Mouse (Mus musculus) gastrocnemius, postnatal 14 days (tissue): ENCODE results near the gene Rmi1. TPM values are rescaled to one million over a fixed set of nuclear protein-coding genes. Genes with fewer than 3 reads are reported as not detected.
"Not testable (repeated sequence)": the region's sequence is repeated elsewhere in the genome, so short reads cannot be mapped to it uniquely, and the experiment has no call there.

Source experiments
- DNase-seq: peaks from one replicate; pipeline ENCODE4 v3.0.0; 2021; ENCODE audit warnings: mixed read lengths
- intact Hi-C: fragments of 180-260 bp; cut with DNase I; formaldehyde crosslinking; loops from one replicate; pipeline ENCODE4 v1.15.1; 2025; ENCODE audit warnings: low total_unique reads
- total RNA-seq, 2 experiments: library from RNA; stranded (reverse); gene quantifications; 2 replicates each; pipeline ENCODE4 v1.2.3; 2021

Gene Rmi1
- total RNA-seq, 2 experiments from 2014 or later, result 5.1 to 5.4 TPM

- intact Hi-C loops, DNase-seq: not testable (repeated sequence)
Measured at GRCm38 (mm10) chr13:58394392-58394791, 7.7 kb upstream of the Rmi1 start.

GRCm38 (mm10) chr13:58397651-58398050 is 4.4 kb upstream of the Rmi1 start:
- DNase-seq, result no peak
- intact Hi-C loops, result no loop called here

GRCm38 (mm10) chr13:58400576-58400975 is 1.5 kb upstream of the Rmi1 start:
- intact Hi-C loops, result no loop called here
- no peak for DNase-seq

- intact Hi-C loops, result no loop called here
- peak; percentile 83 for DNase-seq
Measured at GRCm38 (mm10) chr13:58401135-58402002, 679 bp upstream of the Rmi1 start.

- intact Hi-C loops, result no loop called here
- no peak for DNase-seq
Measured at GRCm38 (mm10) chr13:58402744-58403110, 679 bp downstream of the Rmi1 start.

- DNase-seq, intact Hi-C loops: not testable (repeated sequence)
Measured at GRCm38 (mm10) chr13:58403243-58403642, 1.2 kb downstream of the Rmi1 start, which contains the start of gene Hnrnpk. Gene Hnrnpk, minus strand, starts transcription at chr13:58403343.

GRCm38 (mm10) chr13:58411073-58411472 is 9.0 kb downstream of the Rmi1 start:
- intact Hi-C loops, result no loop called here
- no peak for DNase-seq

- peak; percentile 31 for DNase-seq
- intact Hi-C loops, result no loop called here
Measured at GRCm38 (mm10) chr13:58415374-58415773, 13.3 kb downstream of the Rmi1 start.

GRCm38 (mm10) chr13:58415838-58416237 is 13.8 kb downstream of the Rmi1 start:
- intact Hi-C loops, result no loop called here
- DNase-seq, result peak; percentile 19

- no peak for DNase-seq
- intact Hi-C loops, result no loop called here
Measured at GRCm38 (mm10) chr13:58418656-58419055, 16.6 kb downstream of the Rmi1 start.

- DNase-seq, result no peak
- intact Hi-C loops, result no loop called here
Measured at GRCm38 (mm10) chr13:58419266-58419665, 17.2 kb downstream of the Rmi1 start.

- DNase-seq, result no peak
- intact Hi-C loops, result loop anchor here (10.0 kb wide), 1 partner anchor 1914 kb away; no protein-coding TSS in a partner anchor
Measured at GRCm38 (mm10) chr13:58421026-58421425, 19.0 kb downstream of the Rmi1 start.

- DNase-seq, result no peak
- intact Hi-C loops, result loop anchor here (10.0 kb wide), 1 partner anchor 1913 kb away; no protein-coding TSS in a partner anchor
Measured at GRCm38 (mm10) chr13:58422242-58422641, 20.2 kb downstream of the Rmi1 start.

- intact Hi-C loops, result loop anchor here (10.0 kb wide), 1 partner anchor 1912 kb away; no protein-coding TSS in a partner anchor
- DNase-seq, result no peak
Measured at GRCm38 (mm10) chr13:58423061-58423660, 21.1 kb downstream of the Rmi1 start.

- no peak for DNase-seq
- intact Hi-C loops, result no loop called here
Measured at GRCm38 (mm10) chr13:58439716-58440115, 37.7 kb downstream of the Rmi1 start.

- intact Hi-C loops, result no loop called here
- no peak for DNase-seq
Measured at GRCm38 (mm10) chr13:58443326-58443725, 41.3 kb downstream of the Rmi1 start.

- DNase-seq, result no peak
Measured at GRCm38 (mm10) chr13:58443787-58444186, 41.7 kb downstream of the Rmi1 start.

GRCm38 (mm10) chr13:58446541-58446940 is 44.5 kb downstream of the Rmi1 start:
- intact Hi-C loops, result no loop called here
- DNase-seq, result no peak

More at GRCm38 (mm10) chr13:58443787-58444186, 41.7 kb downstream of the Rmi1 start:
- intact Hi-C loops, result no loop called here

- intact Hi-C loops, result no loop called here
- no peak for DNase-seq
Measured at GRCm38 (mm10) chr13:58450459-58451182, 48.6 kb downstream of the Rmi1 start.

- DNase-seq, result no peak
- intact Hi-C loops, result no loop called here
Measured at GRCm38 (mm10) chr13:58452246-58452645, 50.2 kb downstream of the Rmi1 start.
